Mouse (Mus musculus) myocyte (in vitro differentiated cells): ENCODE results near the gene Rnf168.

Experiments used
- MYOG ChIP-seq, 3 experiments: IDR thresholded peaks; one replicate each; pipeline ENCODE4 v1.6.1; 2011; ENCODE audit warnings: control low read depth in 2 of 3, low read depth in 2 of 3, mild to moderate bottlenecking in 2 of 3; ENCODE audit not compliant: insufficient read length in 2 of 3, control insufficient read depth in 1 of 3, insufficient read depth in 1 of 3
- POLR2AphosphoS2 ChIP-seq: IDR thresholded peaks from one replicate; pipeline ENCODE4 v1.6.1; 2011; ENCODE audit warnings: low read depth, control low read depth; ENCODE audit not compliant: insufficient read length

DNA sequence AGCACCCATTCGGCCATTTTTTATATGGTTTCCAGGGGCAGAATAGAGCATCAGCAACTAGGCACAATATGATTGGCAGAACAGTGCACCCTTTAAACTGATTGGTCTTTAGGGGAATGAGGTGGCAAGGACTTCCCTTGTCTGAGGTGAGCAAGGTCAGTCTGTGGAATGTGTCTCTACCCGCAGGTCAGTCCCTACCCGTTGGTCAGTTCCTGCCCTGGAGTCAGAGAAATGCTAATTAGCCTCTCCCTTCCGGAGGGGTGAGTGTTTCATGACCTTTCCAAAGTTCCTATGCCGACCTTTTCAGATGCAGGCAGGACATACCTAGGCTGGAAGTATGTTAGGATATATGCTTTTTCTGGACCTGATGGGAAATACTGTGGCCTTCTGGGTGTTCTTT is 35.1 kb downstream of the Rnf168 start:
- TF ChIP-seq MYOG (IDR thresholded peaks at IDR 0.05; ENCODE audit: control insufficient read depth in 1 of 3, insufficient read depth in 1 of 3, insufficient read length in 2 of 3, low read depth in 2 of 3) (no peak), POLR2AphosphoS2 (no peak)
